Mouse (Mus musculus): Measurements from ENCODE around the gene Wasf2. TPM values are rescaled to one million over a fixed set of nuclear protein-coding genes. Genes with fewer than 3 reads are reported as not detected.

Wasf2 gene
- total and polyA plus RNA-seq, 2 experiments from 2014 or later, result 18.3 to 26.0 TPM

GRCm38 (mm10) chr4:133201006-133201771, 70.9 kb downstream of the Wasf2 start:
- peaks cover 19% of the 10 kb centered on the region for H3K4me1 ChIP-seq (ENCODE audit: insufficient read depth, low read length)
- H3K36me3 ChIP-seq (ENCODE audit: insufficient read depth, low read length), result peaks cover under 1% of the 10 kb centered on the region; the same call in 1 of the 2 replicates
- peak; percentile 73 for TF ChIP-seq CTCF (IDR thresholded peaks at IDR 0.05)
- peak; percentile 82 for DNase-seq (ENCODE audit: low spot score)
- no peaks in the 10 kb centered on the region for H3K27me3 ChIP-seq (ENCODE audit: insufficient read depth, low read length)
- no peak overlapping the region for H3K4me2 ChIP-seq (ENCODE audit: low read depth, low read length, poor library complexity, severe bottlenecking)
- no peaks in the 10 kb centered on the region for H3K9me3 ChIP-seq (ENCODE audit: low read length)
- WGBS, result 59% methylated on average over 8 of the region's 8 CpGs
- H3K27ac ChIP-seq (ENCODE audit: low read depth, low read length), result peak overlapping the region; percentile 43; the same call in 1 of the 2 replicates
- H3K9ac ChIP-seq (replicated peaks; ENCODE audit: low read length, poor library complexity, severe bottlenecking), result no peak overlapping the region
- H3K4me3 ChIP-seq (ENCODE audit: low read depth, low read length), result no peak overlapping the region
- ATAC-seq (ENCODE audit: low FRiP score), result no peak

- 90% methylated on average over 3 of the region's 3 CpGs for WGBS
- DNase-seq (ENCODE audit: low spot score) (no peak), ATAC-seq (ENCODE audit: low FRiP score) (no peak)
- Histone ChIP-seq H3K9ac (replicated peaks; ENCODE audit: low read length, poor library complexity, severe bottlenecking) (no peak overlapping the region), H3K9me3 (ENCODE audit: low read length) (no peaks in the 10 kb centered on the region), H3K4me2 (ENCODE audit: low read depth, low read length, poor library complexity, severe bottlenecking) (no peak overlapping the region), H3K4me1 (ENCODE audit: insufficient read depth, low read length) (peaks cover 19% of the 10 kb centered on the region), H3K36me3 (ENCODE audit: insufficient read depth, low read length) (no peaks in the 10 kb centered on the region), H3K27me3 (ENCODE audit: insufficient read depth, low read length) (no peaks in the 10 kb centered on the region), H3K4me3 (ENCODE audit: low read depth, low read length) (no peak overlapping the region), H3K27ac (ENCODE audit: low read depth, low read length) (no peak overlapping the region)
- TF ChIP-seq CTCF (IDR thresholded peaks at IDR 0.05), result no peak
These were observed 71.9 kb downstream of the Wasf2 start for GRCm38 (mm10) chr4:133202254-133202653.

DNA sequence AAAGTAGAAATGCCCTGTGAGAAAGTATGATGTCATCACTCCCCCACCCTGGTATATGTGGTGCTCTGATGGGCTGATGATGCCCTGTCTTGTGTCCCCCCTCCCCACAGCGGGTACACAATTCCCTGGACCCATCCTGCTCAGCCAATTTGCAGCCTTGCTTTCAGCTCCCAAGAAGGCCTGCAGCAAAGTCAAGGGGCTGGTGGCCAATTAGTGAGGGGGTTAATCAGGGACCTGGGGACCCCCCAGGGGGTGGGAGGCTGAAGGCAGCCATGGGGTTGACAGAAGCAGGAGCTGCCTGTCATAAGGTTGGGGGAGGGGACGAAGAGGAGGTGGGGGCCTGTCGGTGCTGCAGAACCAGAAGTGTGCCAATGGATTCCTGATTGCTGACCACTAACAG, 73.3 kb downstream of the Wasf2 start:
- H3K27me3 ChIP-seq (ENCODE audit: insufficient read depth, low read length), result no peaks in the 10 kb centered on the region
- 63% methylated on average over 3 of the region's 3 CpGs for WGBS
- H3K27ac ChIP-seq (ENCODE audit: low read depth, low read length), result no peak overlapping the region
- ATAC-seq (ENCODE audit: low FRiP score) (no peak), DNase-seq (ENCODE audit: low spot score) (no peak)
- H3K4me1 ChIP-seq (ENCODE audit: insufficient read depth, low read length), result peaks cover 12% of the 10 kb centered on the region
- H3K9ac ChIP-seq (replicated peaks; ENCODE audit: low read length, poor library complexity, severe bottlenecking), result no peak overlapping the region
- no peaks in the 10 kb centered on the region for H3K9me3 ChIP-seq (ENCODE audit: low read length)
- no peaks in the 10 kb centered on the region for H3K36me3 ChIP-seq (ENCODE audit: insufficient read depth, low read length)
- H3K4me2 ChIP-seq (ENCODE audit: low read depth, low read length, poor library complexity, severe bottlenecking), result no peak overlapping the region
- no peak for TF ChIP-seq CTCF (IDR thresholded peaks at IDR 0.05)
- no peak overlapping the region for H3K4me3 ChIP-seq (ENCODE audit: low read depth, low read length)

DNA sequence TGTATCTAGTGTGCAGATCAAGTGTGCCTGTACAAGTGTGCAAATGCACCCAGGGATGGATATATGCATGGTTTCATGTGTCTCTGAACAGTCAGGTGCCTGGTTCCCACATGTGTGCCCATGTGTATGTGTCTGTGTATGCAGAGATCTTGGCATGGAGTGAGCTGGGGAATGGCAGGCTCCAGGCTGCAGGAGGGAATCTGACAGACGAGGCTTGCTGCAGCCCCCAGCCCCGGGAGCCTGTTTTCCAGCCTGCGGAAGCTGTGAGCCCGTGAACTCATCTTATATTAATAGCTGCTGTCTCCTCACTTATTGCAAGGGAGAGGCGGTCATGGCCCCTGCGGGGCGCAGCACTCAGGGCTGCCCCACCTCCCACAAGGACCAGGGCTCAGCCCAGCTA, 74.1 kb downstream of the Wasf2 start:
- H3K4me1 ChIP-seq (ENCODE audit: insufficient read depth, low read length), result peaks cover 8% of the 10 kb centered on the region; the same call in 1 of the 2 replicates
- no peaks in the 10 kb centered on the region for H3K36me3 ChIP-seq (ENCODE audit: insufficient read depth, low read length)
- no peak overlapping the region for H3K4me2 ChIP-seq (ENCODE audit: low read depth, low read length, poor library complexity, severe bottlenecking)
- H3K4me3 ChIP-seq (ENCODE audit: low read depth, low read length), result no peak overlapping the region
- H3K9ac ChIP-seq (replicated peaks; ENCODE audit: low read length, poor library complexity, severe bottlenecking), result no peak overlapping the region
- peak overlapping the region; percentile 32; the same call in 1 of the 2 replicates for H3K27ac ChIP-seq (ENCODE audit: low read depth, low read length)
- no peaks in the 10 kb centered on the region for H3K9me3 ChIP-seq (ENCODE audit: low read length)
- DNase-seq (ENCODE audit: low spot score), result no peak
- TF ChIP-seq CTCF (IDR thresholded peaks at IDR 0.05), result no peak
- ATAC-seq (ENCODE audit: low FRiP score), result no peak
- WGBS, result 23% methylated on average over 7 of the region's 7 CpGs
- H3K27me3 ChIP-seq (ENCODE audit: insufficient read depth, low read length), result no peaks in the 10 kb centered on the region

GRCm38 (mm10) chr4:133209366-133209765, 79.1 kb downstream of the Wasf2 start:
- Histone ChIP-seq H3K4me1 (ENCODE audit: insufficient read depth, low read length) (peaks cover 11% of the 10 kb centered on the region; the same call in 1 of the 2 replicates), H3K9ac (replicated peaks; ENCODE audit: low read length, poor library complexity, severe bottlenecking) (0 out of 2 replicates have a peak overlapping the region, but pooled peaks have one; percentile 29), H3K9me3 (ENCODE audit: low read length) (no peaks in the 10 kb centered on the region), H3K4me2 (ENCODE audit: low read depth, low read length, poor library complexity, severe bottlenecking) (no peak overlapping the region), H3K4me3 (ENCODE audit: low read depth, low read length) (no peak overlapping the region), H3K36me3 (ENCODE audit: insufficient read depth, low read length) (no peaks in the 10 kb centered on the region), H3K27ac (ENCODE audit: low read depth, low read length) (no peak overlapping the region), H3K27me3 (ENCODE audit: insufficient read depth, low read length) (no peaks in the 10 kb centered on the region; the same call in 1 of the 2 replicates)
- DNase-seq (ENCODE audit: low spot score), result peak; percentile 82
- 4% methylated on average over 11 of the region's 11 CpGs for WGBS
- ATAC-seq (ENCODE audit: low FRiP score), result no peak
- peak; percentile 91 for TF ChIP-seq CTCF (IDR thresholded peaks at IDR 0.05)
